Mouse (Mus musculus) midbrain, embryonic 14.5 days (tissue): ENCODE results near the gene Nxn. TPM values are rescaled to one million over a fixed set of nuclear protein-coding genes. Genes with fewer than 3 reads are reported as not detected.

Experiments
- ATAC-seq: fragments of 200-750 bp; cut with Nextera tagmentation; 2 replicates; pipeline ENCODE4 v1.8.0; 2017; ENCODE audit warnings: moderate number of reproducible peaks, moderate library complexity; ENCODE audit not compliant: low FRiP score, low TSS enrichment
- DNase-seq: peaks from one replicate; pipeline ENCODE4 v3.0.0-alpha.2; 2015
- H3K27ac ChIP-seq: fragments of 300-500 bp; sonication (generic); replicated peaks from 2 replicates; pipeline ENCODE4 v1.5.1; 2014; ENCODE audit warnings: mild to moderate bottlenecking, low read depth, low read length, moderate library complexity
- H3K27me3 ChIP-seq: fragments of 300-500 bp; sonication (generic); 2 replicates; pipeline ENCODE4 v1.6.1; 2014; ENCODE audit warnings: low read length, control low read depth, mixed read lengths; ENCODE audit not compliant: control insufficient read depth, insufficient read depth
- H3K36me3 ChIP-seq: fragments of 300-500 bp; sonication (generic); 2 replicates; pipeline ENCODE4 v1.6.1; 2014; ENCODE audit warnings: low read length, control low read depth; ENCODE audit not compliant: control insufficient read depth, insufficient read depth
- H3K4me1 ChIP-seq: fragments of 300-500 bp; sonication (generic); 2 replicates; pipeline ENCODE4 v1.6.1; 2014; ENCODE audit warnings: mild to moderate bottlenecking, antibody characterized with exemption, low read length, control low read depth; ENCODE audit not compliant: control insufficient read depth, insufficient read depth
- H3K4me2 ChIP-seq: fragments of 300-500 bp; sonication (generic); 2 replicates; pipeline ENCODE4 v1.6.1; 2014; ENCODE audit warnings: mild to moderate bottlenecking, low read length, moderate library complexity
- H3K4me3 ChIP-seq: fragments of 300-500 bp; sonication (generic); replicated peaks from 2 replicates; pipeline ENCODE4 v1.5.1; 2014; ENCODE audit warnings: low read depth, low read length
- H3K9ac ChIP-seq: fragments of 300-500 bp; sonication (generic); replicated peaks from 2 replicates; pipeline ENCODE4 v1.6.1; 2014; ENCODE audit warnings: mild to moderate bottlenecking, low read length, moderate library complexity
- H3K9me3 ChIP-seq: fragments of 300-500 bp; sonication (generic); 2 replicates; pipeline ENCODE4 v1.6.1; 2016; ENCODE audit warnings: low read length, control low read depth, mixed read lengths; ENCODE audit not compliant: control insufficient read depth
- WGBS: fragments of 180-500 bp; shearing (Covaris S2); extraction: QIAGEN DNeasy Blood & Tissue Kit; methylation state at CpG from one replicate; pipeline ENCODE4 v1.1.7; 2014; 5-methylcytosine and 5-hydroxymethylcytosine counted together
- polyA plus RNA-seq: library from polyadenylated mRNA; unstranded; fragments of >200 nt; fragmentation: Nextera tagmentation; extraction: Ambion mirVana; gene quantifications from 2 replicates; pipeline ENCODE4 v1.2.1, GENCODE M21; 2014

Nxn gene
- polyA plus RNA-seq, 1 experiment from 2014 or later = 28.2 TPM

DNA sequence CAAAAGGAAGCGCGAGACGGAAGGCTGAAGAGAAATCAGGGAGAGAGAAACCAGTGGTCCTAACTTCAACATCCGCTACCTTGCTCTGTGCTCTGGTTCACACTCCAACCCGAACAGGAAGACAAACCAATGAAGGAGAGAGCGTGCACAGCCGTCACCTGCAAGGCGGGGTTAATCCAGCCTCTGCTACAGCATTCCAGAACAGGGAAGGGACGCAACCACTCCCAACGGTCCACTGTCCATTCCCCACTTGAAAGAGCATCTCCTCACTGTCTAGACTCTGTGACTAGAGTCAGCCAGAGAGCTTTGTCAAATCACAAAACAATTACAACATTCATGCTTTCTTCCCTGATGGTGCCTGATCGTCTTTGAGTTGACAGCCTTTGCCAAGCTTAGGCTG, 5.9 kb downstream of the Nxn start:
- H3K9ac ChIP-seq = no peak overlapping the region
- DNase-seq (no peak), ATAC-seq (no peak)
- H3K27me3 ChIP-seq = no peaks in the 10 kb centered on the region
- WGBS = 90% methylated on average over 11 of the region's 11 CpGs
- H3K4me2 ChIP-seq = no peak overlapping the region
- no peaks in the 10 kb centered on the region for H3K36me3 ChIP-seq
- no peak overlapping the region for H3K27ac ChIP-seq
- no peak overlapping the region for H3K4me3 ChIP-seq
- no peaks in the 10 kb centered on the region for H3K4me1 ChIP-seq
- no peaks in the 10 kb centered on the region for H3K9me3 ChIP-seq

DNA sequence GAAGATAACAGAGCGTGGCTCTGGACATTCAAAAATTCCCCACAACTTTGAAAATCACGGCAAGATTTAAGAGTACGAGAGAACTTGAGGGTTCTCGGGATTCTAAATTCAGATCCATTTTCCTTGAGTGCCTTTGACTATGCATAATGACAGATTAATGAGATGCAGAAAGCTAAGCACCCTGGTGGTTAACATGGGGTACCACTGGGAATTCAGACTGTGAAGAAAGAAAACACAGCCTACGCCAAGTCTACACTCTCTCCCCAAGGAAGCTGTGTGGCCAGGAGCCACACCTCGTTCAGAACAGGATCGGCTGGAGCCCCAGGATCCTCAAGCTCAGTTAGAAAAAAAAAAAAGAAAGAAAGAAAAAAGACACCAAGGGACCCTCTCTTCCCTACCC, 6.4 kb downstream of the Nxn start:
- Histone ChIP-seq H3K9ac (no peak overlapping the region), H3K4me2 (no peak overlapping the region), H3K4me3 (no peak overlapping the region), H3K9me3 (no peaks in the 10 kb centered on the region), H3K36me3 (no peaks in the 10 kb centered on the region), H3K27me3 (no peaks in the 10 kb centered on the region), H3K4me1 (no peaks in the 10 kb centered on the region), H3K27ac (no peak overlapping the region)
- ATAC-seq (no peak), DNase-seq (no peak)
- WGBS = 80% methylated on average over 7 of the region's 7 CpGs

DNA sequence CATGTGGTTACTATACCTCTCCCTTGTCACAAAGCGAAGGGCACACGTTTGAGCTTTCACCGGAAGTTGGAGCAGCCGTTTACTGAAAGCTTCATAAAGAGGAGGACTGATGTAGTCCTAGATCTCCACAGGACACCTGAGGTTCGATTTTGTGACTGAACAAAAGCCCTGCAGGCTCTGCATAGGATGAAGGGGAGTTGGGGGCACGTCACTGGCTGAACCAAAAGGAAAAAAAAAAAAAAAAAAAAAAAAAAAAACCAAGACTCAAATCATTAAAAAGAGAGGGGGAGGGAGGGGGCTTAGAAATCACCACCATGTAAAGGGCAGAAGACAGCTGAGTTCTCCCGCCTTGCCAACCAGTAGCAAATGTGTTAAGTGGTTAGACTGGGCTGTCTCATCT, 10.2 kb downstream of the Nxn start:
- no peak overlapping the region for H3K4me3 ChIP-seq
- no peak overlapping the region for H3K9ac ChIP-seq
- DNase-seq = peak; percentile 29
- ATAC-seq = no peak
- no peak overlapping the region for H3K27ac ChIP-seq
- no peaks in the 10 kb centered on the region for H3K36me3 ChIP-seq
- WGBS = 14% methylated on average over 7 of the region's 7 CpGs
- H3K27me3 ChIP-seq = no peaks in the 10 kb centered on the region
- H3K9me3 ChIP-seq = no peaks in the 10 kb centered on the region
- H3K4me2 ChIP-seq = peak overlapping the region; percentile 11
- H3K4me1 ChIP-seq = peaks cover 6% of the 10 kb centered on the region

DNA sequence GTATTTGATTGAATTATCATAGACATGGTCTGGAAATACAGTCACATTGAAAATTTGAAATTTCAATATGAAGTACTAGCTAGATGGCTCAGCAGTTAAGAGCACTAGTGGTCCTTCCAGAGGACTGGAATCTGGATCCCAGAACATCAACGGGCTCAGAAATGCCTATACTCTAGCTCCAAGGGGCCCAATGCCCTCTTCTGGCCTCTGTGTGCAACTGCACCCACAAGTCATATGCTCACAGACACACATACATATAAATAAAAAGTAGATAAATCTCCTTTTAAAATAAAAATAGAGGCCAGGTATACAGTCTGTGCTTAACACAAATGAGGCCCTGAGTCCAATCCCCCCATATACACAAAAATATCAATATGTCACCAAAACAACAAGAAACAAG, 11.8 kb downstream of the Nxn start:
- Histone ChIP-seq H3K4me3 (no peak overlapping the region), H3K9ac (no peak overlapping the region), H3K27me3 (no peaks in the 10 kb centered on the region), H3K9me3 (no peaks in the 10 kb centered on the region), H3K4me2 (no peak overlapping the region), H3K27ac (no peak overlapping the region), H3K4me1 (peaks cover 6% of the 10 kb centered on the region), H3K36me3 (no peaks in the 10 kb centered on the region)
- no peak for ATAC-seq
- 87% methylated on average over 1 of the region's 1 CpGs for WGBS
- DNase-seq = no peak

DNA sequence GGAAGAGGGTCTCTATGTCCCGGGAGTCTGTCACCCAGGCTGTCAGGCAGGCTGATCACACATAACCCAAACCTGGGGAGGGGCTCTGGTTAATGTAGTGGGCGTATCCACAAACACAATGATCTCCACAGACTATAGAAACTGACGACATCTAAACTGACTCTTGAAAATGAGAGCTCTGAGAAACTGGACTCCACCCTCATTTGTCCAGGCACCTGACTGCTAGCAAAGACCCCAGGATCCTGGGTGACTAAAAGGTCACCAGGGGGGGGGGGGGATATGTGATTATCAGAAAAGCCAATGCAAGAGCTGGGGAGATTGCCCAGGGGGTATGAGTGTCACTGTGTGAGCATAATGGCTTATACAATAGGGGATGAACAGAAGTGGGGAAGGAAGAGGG, 13.2 kb downstream of the Nxn start:
- no peak for DNase-seq
- Histone ChIP-seq H3K4me2 (no peak overlapping the region), H3K36me3 (no peaks in the 10 kb centered on the region), H3K9ac (no peak overlapping the region), H3K4me3 (no peak overlapping the region), H3K9me3 (no peaks in the 10 kb centered on the region), H3K4me1 (peaks cover 6% of the 10 kb centered on the region), H3K27me3 (no peaks in the 10 kb centered on the region), H3K27ac (no peak overlapping the region)
- 35% methylated on average over 3 of the region's 3 CpGs for WGBS
- ATAC-seq = no peak

- no peak for ATAC-seq
- H3K27ac ChIP-seq = peak overlapping the region; percentile 60; the same call in 1 of the 2 replicates
- peaks cover 6% of the 10 kb centered on the region for H3K4me1 ChIP-seq
Observed at GRCm38 (mm10) chr11:76385017-76385416, 13.9 kb downstream of the Nxn start.

DNA sequence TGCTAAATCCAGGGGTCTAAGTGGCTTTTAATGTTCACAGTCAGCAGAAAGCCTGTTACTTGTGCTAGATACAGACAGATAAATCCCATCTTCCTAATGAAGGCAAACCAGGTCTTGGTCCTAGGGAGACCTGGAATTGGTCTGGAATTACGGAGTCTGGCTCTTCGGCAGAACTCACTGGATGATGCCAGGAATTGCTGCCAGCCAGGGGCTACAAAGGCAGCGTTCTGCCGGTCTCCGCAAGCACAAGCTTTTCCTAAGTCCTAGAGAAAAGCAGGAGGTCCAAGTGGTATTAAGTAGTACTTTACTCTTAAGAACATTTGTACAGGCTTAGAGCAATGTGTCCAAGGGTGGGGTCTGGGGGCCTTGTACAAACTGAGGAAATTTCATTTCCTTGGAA, 14.6 kb downstream of the Nxn start:
- Histone ChIP-seq H3K4me3 (no peak overlapping the region), H3K27me3 (no peaks in the 10 kb centered on the region), H3K4me2 (no peak overlapping the region), H3K36me3 (no peaks in the 10 kb centered on the region), H3K27ac (no peak overlapping the region), H3K4me1 (peaks cover 6% of the 10 kb centered on the region), H3K9me3 (no peaks in the 10 kb centered on the region), H3K9ac (no peak overlapping the region)
- no peak for DNase-seq
- WGBS = 61% methylated on average over 5 of the region's 5 CpGs
- ATAC-seq = no peak

More at GRCm38 (mm10) chr11:76385017-76385416, 13.9 kb downstream of the Nxn start:
- Histone ChIP-seq H3K36me3 (no peaks in the 10 kb centered on the region), H3K9ac (no peak overlapping the region; the same call in 1 of the 2 replicates), H3K9me3 (no peaks in the 10 kb centered on the region), H3K27me3 (no peaks in the 10 kb centered on the region), H3K4me2 (no peak overlapping the region), H3K4me3 (no peak overlapping the region)
- WGBS = 45% methylated on average over 4 of the region's 4 CpGs
- DNase-seq = no peak

GRCm38 (mm10) chr11:76382711-76383324, 16.1 kb downstream of the Nxn start:
- no peaks in the 10 kb centered on the region for H3K9me3 ChIP-seq
- 0 out of 2 replicates have a peak overlapping the region, but pooled peaks have one; percentile 49 for H3K27ac ChIP-seq
- no peaks in the 10 kb centered on the region for H3K27me3 ChIP-seq
- ATAC-seq (no peak), DNase-seq (peak; percentile 38)
- H3K36me3 ChIP-seq = no peaks in the 10 kb centered on the region
- no peak overlapping the region for H3K4me2 ChIP-seq
- H3K9ac ChIP-seq = no peak overlapping the region
- 14% methylated on average over 13 of the region's 13 CpGs for WGBS
- peaks cover 6% of the 10 kb centered on the region for H3K4me1 ChIP-seq
- H3K4me3 ChIP-seq = no peak overlapping the region

DNA sequence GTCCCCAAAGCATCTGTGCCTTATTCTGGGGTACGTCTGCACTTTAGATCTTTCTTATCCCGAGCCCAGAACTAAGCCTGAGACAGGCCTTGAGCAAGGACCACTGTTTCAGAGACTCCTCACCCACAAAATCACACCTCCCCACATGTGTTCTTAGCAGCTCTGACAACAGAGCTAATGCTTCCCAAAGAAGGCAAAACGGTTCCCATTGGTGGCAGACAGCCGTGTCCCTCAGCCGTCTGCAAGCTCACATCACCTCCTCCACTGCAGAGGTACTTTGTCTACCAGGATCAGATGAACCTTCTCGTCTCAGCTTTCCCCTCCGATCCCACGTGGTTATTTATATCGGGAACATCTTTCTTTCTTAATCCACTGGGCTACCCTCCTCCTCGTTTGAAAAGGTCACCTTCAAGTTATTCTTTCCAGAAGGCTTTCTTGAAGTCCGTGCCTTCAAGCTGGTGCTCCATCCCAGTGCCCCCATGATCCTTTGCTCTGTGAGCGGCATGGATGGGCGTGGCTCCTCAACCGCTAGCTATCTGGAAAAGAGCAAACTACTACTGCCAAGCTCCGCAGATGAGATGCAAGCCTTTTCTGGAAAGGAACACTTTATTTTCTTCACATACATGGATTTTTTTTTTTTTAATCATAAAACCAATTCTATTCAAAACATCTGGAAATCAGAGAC, 17.6 kb downstream of the Nxn start:
- Histone ChIP-seq H3K4me2 (no peak overlapping the region), H3K4me3 (no peak overlapping the region), H3K27me3 (no peaks in the 10 kb centered on the region), H3K36me3 (no peaks in the 10 kb centered on the region), H3K9me3 (no peaks in the 10 kb centered on the region), H3K9ac (no peak overlapping the region), H3K4me1 (peaks cover 6% of the 10 kb centered on the region), H3K27ac (no peak overlapping the region)
- ATAC-seq (no peak), DNase-seq (no peak)
- 90% methylated on average over 15 of the region's 15 CpGs for WGBS
